ENCODE assay signal across 20 mouse cellular contexts in genomic region chr5:114116586-114116985, GRCm38 (mm10). TPM values are rescaled to one million over a fixed set of nuclear protein-coding genes. Genes with fewer than 3 reads are reported as not detected.
DNase-seq lines count a peak whose midpoint lies in the region; ATAC-seq lines count a peak whose summit lies in the region.
"Had no signal": no experiment of that assay in that cellular context is flagged by ENCODE, and none has a peak within 500 bp of the region (broad histone marks: within the 10 kb centered on the region; RNA-seq: fewer than 3 reads in every experiment).

No protein-coding gene starts in this region.

- no peak overlapping the region for H3K4me3 ChIP-seq in liver, embryonic 11.5 days (ENCODE audit: low read depth, low read length)

- H3K36me3 ChIP-seq in liver, embryonic 11.5 days (ENCODE audit: control insufficient read depth, insufficient read depth, low read length): peaks cover 31% of the 10 kb centered on the region

- H3K9me3 ChIP-seq in liver, embryonic 11.5 days (ENCODE audit: control insufficient read depth, low read length): no peaks in the 10 kb centered on the region
- H3K9me3 ChIP-seq: G1E had no signal

- peak; percentile 69 to 87 for DNase-seq in natural killer cell, adult 2 months (ENCODE audit: low spot score in 2 of 2)
- DNase-seq in liver, embryonic 11.5 days (ENCODE audit: low spot score): no peak
- no peak for DNase-seq in layer of hippocampus, postnatal 14 days (ENCODE audit: low spot score in 2 of 2)
- DNase-seq: adrenal gland, adult 2 months; adrenal gland, adult 8-10 months; adrenal gland, postnatal 10 days; adrenal gland, postnatal 14 days; adrenal gland, postnatal 25 days; adrenal gland, postnatal 36 days; B cell, adult 2 months; cerebellum, adult 11 months; cerebellum, adult 11-12 months; cerebellum, adult 18-20 months had no signal

- WGBS in liver, embryonic 11.5 days: 73% methylated on average over 7 of the region's 7 CpGs

- H3K27ac ChIP-seq in liver, embryonic 11.5 days (ENCODE audit: low read depth, low read length): no peak overlapping the region

- ATAC-seq in monocyte, adult 5-6 weeks (replicated peaks; ENCODE audit: insufficient number of reproducible peaks, low FRiP score, low TSS enrichment, poor library complexity, severe bottlenecking): peak; percentile 51; the same call in 1 of the 2 replicates
- no peak for ATAC-seq in liver, embryonic 11.5 days (replicated peaks; ENCODE audit: low FRiP score)
- ATAC-seq: activated CD4-positive, CD25-positive, alpha-beta regulatory T cell, adult 4 months; CD4-positive, CD25-positive, alpha-beta regulatory T cell, adult 4 months; Patski had no signal

- H3K4me2 ChIP-seq in liver, embryonic 11.5 days: no peak overlapping the region

- no peaks in the 10 kb centered on the region for H3K27me3 ChIP-seq in liver, embryonic 11.5 days (replicated peaks; ENCODE audit: control insufficient read depth, insufficient read depth, low read length)
- H3K27me3 ChIP-seq: CH12.LX, Patski had no signal

- H3K4me1 ChIP-seq in liver, embryonic 11.5 days (replicated peaks; ENCODE audit: control insufficient read depth, insufficient read depth, low read length): no peaks in the 10 kb centered on the region

- H3K9ac ChIP-seq in liver, embryonic 11.5 days (ENCODE audit: low read depth, low read length): no peak overlapping the region

RNA-seq across cellular contexts. Expression of gene Alkbh2, which starts 11.4 kb away (rescaled TPM):
- 1.6 to 12.8 TPM (median 8.9 TPM) in 3 replicates for total RNA-seq in monocyte, adult 5-6 weeks (2017)
- 13.1 and 13.4 TPM in 2 replicates for polyA plus RNA-seq in liver, embryonic 11.5 days (2014; fragmentation: Nextera tagmentation; extraction: Ambion mirVana)
- 1 to 10 TPM; 3.5 to 5.6 TPM for total RNA-seq in layer of hippocampus, postnatal 14 days (2021)

RNA-seq across cellular contexts. Expression of gene Ung, which starts 13.6 kb away (rescaled TPM):
- total RNA-seq in monocyte, adult 5-6 weeks (2017): 1.9 to 4.0 TPM (median 2.7 TPM) in 3 replicates
- 41.8 and 47.1 TPM in 2 replicates for polyA plus RNA-seq in liver, embryonic 11.5 days (2014; fragmentation: Nextera tagmentation; extraction: Ambion mirVana)
- total RNA-seq in layer of hippocampus, postnatal 14 days (2021): 1 to 10 TPM; 4.1 to 4.2 TPM

RNA-seq across cellular contexts. Expression of gene Svop, which starts 25.2 kb away (rescaled TPM):
- total RNA-seq in monocyte, adult 5-6 weeks (2017): not detected in 3 replicates
- not detected in 2 replicates for polyA plus RNA-seq in liver, embryonic 11.5 days (2014; fragmentation: Nextera tagmentation; extraction: Ambion mirVana)
- 100 to 1,000 TPM; 169 to 176 TPM for total RNA-seq in layer of hippocampus, postnatal 14 days (2021)
- total RNA-seq: MEL had no signal
- polyA plus RNA-seq: activated CD4-positive, CD25-positive, alpha-beta regulatory T cell, adult 4 months; CD4-positive, CD25-positive, alpha-beta regulatory T cell, adult 4 months; G1E had no signal

RNA-seq across cellular contexts. Expression of gene Acacb, which starts 29.7 kb away (rescaled TPM):
- total RNA-seq in monocyte, adult 5-6 weeks (2017): 0.10 to 0.21 TPM (median 0.19 TPM) in 3 replicates
- polyA plus RNA-seq in liver, embryonic 11.5 days (2014; fragmentation: Nextera tagmentation; extraction: Ambion mirVana): 0.86 and 1.2 TPM in 2 replicates
- 1 to 10 TPM; 6.5 to 7.1 TPM for total RNA-seq in layer of hippocampus, postnatal 14 days (2021)

RNA-seq across cellular contexts. Expression of gene Usp30, which starts 51.3 kb away (rescaled TPM):
- total RNA-seq in monocyte, adult 5-6 weeks (2017): 3.3 to 14.0 TPM (median 11.0 TPM) in 3 replicates
- polyA plus RNA-seq in liver, embryonic 11.5 days (2014; fragmentation: Nextera tagmentation; extraction: Ambion mirVana): 6.5 and 8.5 TPM in 2 replicates
- total RNA-seq in layer of hippocampus, postnatal 14 days (2021): 10 to 100 TPM; 31.3 to 34.7 TPM

Comparison
In these comparisons a context has a peak if more than half of its experiments do, and no peak if none do; other contexts are left out.
1. DNase-seq: peak in natural killer cell, adult 2 months (2 of 2); none in liver, embryonic 11.5 days (single experiment) and layer of hippocampus, postnatal 14 days (0 of 2).
2. RNA of gene Svop, which starts 25.2 kb away (total RNA-seq): 169 to 176 TPM in layer of hippocampus, postnatal 14 days; not detected in monocyte, adult 5-6 weeks; every median in the first group is over 100 times any median in the second.